8 mouse cellular contexts compared by ENCODE assay signal in the genomic region with DNA sequence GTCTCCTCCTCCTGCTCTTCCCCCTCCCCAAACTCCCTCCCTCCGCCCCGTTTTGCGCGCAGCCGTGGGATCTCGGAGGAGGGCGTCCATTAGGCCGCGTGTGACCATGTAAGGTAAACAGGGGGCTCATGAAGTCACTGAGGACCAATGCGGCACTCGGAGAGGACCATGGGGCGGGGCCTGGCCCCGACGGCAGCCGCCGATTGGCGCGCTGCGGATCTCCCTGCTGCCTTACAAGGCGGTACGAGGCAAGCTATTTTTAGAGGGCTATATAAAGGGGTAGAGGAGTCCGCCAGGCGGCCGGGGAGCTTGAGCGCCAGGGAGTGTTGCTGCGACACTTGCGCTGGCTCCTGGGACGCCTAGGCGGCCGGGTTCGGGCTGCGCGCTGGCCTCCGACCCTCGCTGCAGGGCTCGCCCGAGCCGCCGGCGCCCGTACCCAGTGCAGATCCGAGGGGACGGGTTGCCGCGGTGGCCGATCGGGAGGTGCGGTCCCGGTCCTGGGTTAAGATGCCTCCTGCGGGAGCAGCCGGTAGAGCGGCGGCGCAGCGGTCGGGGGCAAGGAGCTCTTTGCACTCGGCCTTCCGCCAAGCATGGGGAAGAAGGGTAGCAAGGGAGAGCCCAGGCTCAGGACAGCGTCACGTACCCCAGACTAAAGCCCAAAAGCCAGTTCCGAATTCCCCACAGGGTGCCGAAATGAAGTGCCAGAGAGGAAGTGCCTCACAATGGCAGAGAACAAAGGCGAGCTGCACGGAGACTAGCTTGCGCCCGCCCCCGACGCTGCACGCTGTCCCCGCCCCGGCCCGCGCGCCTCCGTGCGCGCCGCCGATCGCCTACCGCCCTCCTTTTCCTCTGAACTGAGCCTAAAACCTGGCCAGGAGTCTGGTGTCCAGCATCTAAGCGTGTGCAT. TPM values are rescaled to one million over a fixed set of nuclear protein-coding genes. Genes with fewer than 3 reads are reported as not detected.
A peak's percentile ranks its signal among the peaks of the same experiment; 100 is the strongest.
DNase-seq lines count a peak whose midpoint lies in the region; ATAC-seq and TF ChIP-seq lines count a peak whose summit lies in the region.

Gene Klf7 (minus strand): TSS at position 724 of the 907 bp plus-strand sequence.

- WGBS in forebrain, embryonic 16.5 days: under 1% methylated on average over 80 of the region's 82 CpGs
- under 1% methylated on average over 82 of the region's 82 CpGs for WGBS in lung, embryonic 14.5 days
- WGBS in olfactory bulb, adult 2 months: under 1% methylated on average over 82 of the region's 82 CpGs
- under 1% methylated on average over 78 of the region's 82 CpGs for WGBS in thymus, adult 2 months

- no peaks in the 10 kb centered on the region for H3K36me3 ChIP-seq in ES-E14 (ENCODE audit: control insufficient read depth, insufficient read depth, low read length, poor library complexity, severe bottlenecking)
- H3K36me3 ChIP-seq in forebrain, embryonic 16.5 days (ENCODE audit: control insufficient read depth, insufficient read depth): no peaks in the 10 kb centered on the region
- no peaks in the 10 kb centered on the region for H3K36me3 ChIP-seq in lung, embryonic 14.5 days (ENCODE audit: insufficient read depth)
- H3K36me3 ChIP-seq in thymus, adult 2 months (ENCODE audit: control insufficient read depth, insufficient read depth, low read length): no peaks in the 10 kb centered on the region

- ATAC-seq in forebrain, embryonic 16.5 days: peak; percentile 97
- peak; percentile 98 for ATAC-seq in lung, embryonic 14.5 days (ENCODE audit: insufficient read depth)

- peak; percentile 100 for TF ChIP-seq POLR2A in olfactory bulb, adult 2 months (IDR thresholded peaks at IDR 0.05; ENCODE audit: insufficient read depth, low read depth, low read length)
- peak; percentile 98 for TF ChIP-seq POLR2A in thymus, adult 2 months (IDR thresholded peaks at IDR 0.05; ENCODE audit: control insufficient read depth, extremely low read depth, insufficient read depth, low read length, poor library complexity)

- peak within 1 kb of the TSS; percentile 67 for H3K4me2 ChIP-seq in forebrain, embryonic 16.5 days (ENCODE audit: low read length)
- peak within 1 kb of the TSS; percentile 88 for H3K4me2 ChIP-seq in lung, embryonic 14.5 days

- TF ChIP-seq CTCF in layer of hippocampus, adult 2 months (conservative IDR thresholded peaks at IDR 0.05): peak; percentile 67
- TF ChIP-seq CTCF in lung, embryonic 14.5 days (IDR thresholded peaks at IDR 0.05; ENCODE audit: low read depth): peak; percentile 45
- no peak for TF ChIP-seq CTCF in olfactory bulb, adult 2 months (IDR thresholded peaks at IDR 0.05; ENCODE audit: insufficient read depth, low read depth, low read length)
- TF ChIP-seq CTCF in thymus, adult 2 months (IDR thresholded peaks at IDR 0.05; ENCODE audit: borderline replicate concordance, control insufficient read depth, extremely low read depth, insufficient read depth, low read length, poor library complexity): peak; percentile 72; the same call in 1 of the 2 replicates

- intact Hi-C loops in heart, postnatal 36 days (cut with DNase I): loop anchor here (1.0 to 2.0 kb wide), 8 partner anchors 73 to 357 kb away; no protein-coding TSS in a partner anchor

- H3K9ac ChIP-seq in ES-E14 (ENCODE audit: insufficient read depth, low read depth, low read length, poor library complexity, severe bottlenecking): peak within 1 kb of the TSS; percentile 97
- H3K9ac ChIP-seq in forebrain, embryonic 16.5 days (replicated peaks; ENCODE audit: low read depth, low read length): peak within 1 kb of the TSS; percentile 100
- peak within 1 kb of the TSS; percentile 99 for H3K9ac ChIP-seq in lung, embryonic 14.5 days

- H3K27me3 ChIP-seq in forebrain, embryonic 16.5 days (replicated peaks; ENCODE audit: control insufficient read depth, insufficient read depth, low read length): no peaks in the 10 kb centered on the region
- H3K27me3 ChIP-seq in lung, embryonic 14.5 days (ENCODE audit: insufficient read depth, low read length): no peaks in the 10 kb centered on the region
- H3K27me3 ChIP-seq in thymus, adult 2 months (ENCODE audit: control insufficient read depth, insufficient read depth, low read length): no peaks in the 10 kb centered on the region

- H3K4me1 ChIP-seq in ES-E14 (ENCODE audit: control insufficient read depth in 2 of 2, insufficient read depth in 2 of 2, low read length in 2 of 2, poor library complexity in 1 of 2): no peaks in the 10 kb centered on the region; a peak in 2 of 4 replicates
- H3K4me1 ChIP-seq in forebrain, embryonic 16.5 days (replicated peaks; ENCODE audit: control insufficient read depth, insufficient read depth, low read length): peaks cover 22% of the 10 kb centered on the region
- peaks cover 8% of the 10 kb centered on the region; the same call in 1 of the 2 replicates for H3K4me1 ChIP-seq in lung, embryonic 14.5 days (ENCODE audit: insufficient read depth)
- H3K4me1 ChIP-seq in olfactory bulb, adult 2 months (ENCODE audit: control insufficient read depth, insufficient read depth, low read length): peaks cover 1% of the 10 kb centered on the region; the same call in 1 of the 2 replicates
- peaks cover 24% of the 10 kb centered on the region for H3K4me1 ChIP-seq in thymus, adult 2 months (replicated peaks; ENCODE audit: control insufficient read depth, insufficient read depth, low read length)

- peak; percentile 93 for DNase-seq in ES-E14 (ENCODE audit: low read depth, low spot score)
- peak; percentile 95 to 98 for DNase-seq in cerebellum, adult 18-20 months
- DNase-seq in heart, postnatal 36 days: peak; percentile 96 to 97
- peak; percentile 95 to 99 for DNase-seq in layer of hippocampus, adult 2 months (ENCODE audit: low spot score in 2 of 2)
- DNase-seq in lung, embryonic 14.5 days: peak; percentile 99
- peak; percentile 97 for DNase-seq in thymus, adult 2 months

- no peaks in the 10 kb centered on the region for H3K9me3 ChIP-seq in ES-E14 (ENCODE audit: control insufficient read depth, insufficient read depth, low read depth, low read length)
- H3K9me3 ChIP-seq in forebrain, embryonic 16.5 days (ENCODE audit: control insufficient read depth, low read length): no peaks in the 10 kb centered on the region
- no peaks in the 10 kb centered on the region for H3K9me3 ChIP-seq in lung, embryonic 14.5 days (ENCODE audit: low read depth, low read length)

- peak within 1 kb of the TSS; percentile 98 for H3K27ac ChIP-seq in ES-E14 (ENCODE audit: insufficient read depth, low read depth, low read length, poor library complexity, severe bottlenecking)
- peak within 1 kb of the TSS; percentile 100 for H3K27ac ChIP-seq in forebrain, embryonic 16.5 days (ENCODE audit: low read length)
- peak within 1 kb of the TSS; percentile 100 for H3K27ac ChIP-seq in layer of hippocampus, adult 2 months
- H3K27ac ChIP-seq in lung, embryonic 14.5 days (ENCODE audit: low read depth): peak within 1 kb of the TSS; percentile 100
- peak within 1 kb of the TSS; percentile 100 for H3K27ac ChIP-seq in olfactory bulb, adult 2 months (ENCODE audit: insufficient read depth, low read depth, low read length)
- peak within 1 kb of the TSS; percentile 95 for H3K27ac ChIP-seq in thymus, adult 2 months (ENCODE audit: control insufficient read depth, insufficient read depth, low read length)

- peak within 1 kb of the TSS; percentile 91 to 95 for H3K4me3 ChIP-seq in ES-E14 (ENCODE audit: insufficient read depth in 1 of 2, low read depth in 1 of 2, low read length in 2 of 2, poor library complexity in 1 of 2, severe bottlenecking in 1 of 2)
- peak within 1 kb of the TSS; percentile 90 for H3K4me3 ChIP-seq in forebrain, embryonic 16.5 days (replicated peaks; ENCODE audit: low read length)
- peak within 1 kb of the TSS; percentile 99 for H3K4me3 ChIP-seq in layer of hippocampus, adult 2 months
- peak within 1 kb of the TSS; percentile 76 for H3K4me3 ChIP-seq in lung, embryonic 14.5 days (ENCODE audit: low read depth, low read length)
- H3K4me3 ChIP-seq in olfactory bulb, adult 2 months (ENCODE audit: insufficient read depth, low read depth, low read length): peak within 1 kb of the TSS; percentile 84
- H3K4me3 ChIP-seq in thymus, adult 2 months (ENCODE audit: control insufficient read depth, insufficient read depth, low read length): peak within 1 kb of the TSS; percentile 81

- in situ Hi-C loops in ES-E14 (cut with MboI; ENCODE audit: low sequenced_read_pairs in 2 of 2, unreplicated experiment in 2 of 2): no loop called here

TF ChIP-seq in ES-E14, 5 proteins besides CTCF, POLR2A, EP300 and RAD21:
- TF ChIP-seq MAFK (IDR thresholded peaks at IDR 0.05; ENCODE audit: insufficient read depth, low read depth, low read length) (no peak), CHD2 (IDR thresholded peaks at IDR 0.05; ENCODE audit: low read depth, low read length) (no peak)

RNA-seq across cellular contexts. Expression of gene Klf7, which starts in this region (rescaled TPM):
- 10.8 and 14.7 TPM in 2 replicates for total RNA-seq in ES-E14 (2012; rRNA removed)
- 131 and 137 TPM in 2 replicates for polyA plus RNA-seq in forebrain, embryonic 16.5 days (2015; fragmentation: Nextera tagmentation; extraction: Ambion mirVana)
- total RNA-seq in heart, postnatal 36 days (2021): 10 to 100 TPM; 16.3 to 17.0 TPM
- 10 to 100 TPM; 30.1 to 31.9 TPM for total RNA-seq in layer of hippocampus, adult 2 months (2021)
- 17.7 and 19.8 TPM in 2 replicates for polyA plus RNA-seq in lung, embryonic 14.5 days (2014; fragmentation: Nextera tagmentation; extraction: Ambion mirVana)
- 219 TPM in 1 of 2 replicates, not detected in the other for polyA plus RNA-seq in olfactory bulb, adult 2 months (2012; ENCODE audit: insufficient read depth, insufficient read length, low replicate concordance, missing spikeins)
- 31.7 and 36.3 TPM in 2 replicates for polyA plus RNA-seq in thymus, adult 2 months (2012; rRNA removed)

Comparison
In these comparisons a context has a peak if more than half of its experiments do, and no peak if none do; other contexts are left out.
1. Peak in every context shown above with its lines: DNase-seq, ATAC-seq, H3K4me3 ChIP-seq and H3K27ac ChIP-seq.